Mouse (Mus musculus) lung, embryonic 16.5 days (tissue): ENCODE data around the gene Apba2. TPM values are rescaled to one million over a fixed set of nuclear protein-coding genes. Genes with fewer than 3 reads are reported as not detected.

Experiments used
- ATAC-seq: fragments of 200-750 bp; cut with Nextera tagmentation; 2 replicates; pipeline ENCODE4 v1.8.0; 2017; ENCODE audit warnings: low read depth, mild to moderate bottlenecking, moderate library complexity
- H3K27ac ChIP-seq: fragments of 300-500 bp; sonication (generic); 2 replicates; pipeline ENCODE4 v1.5.1; 2014; ENCODE audit warnings: mild to moderate bottlenecking, control low read depth, low read length
- H3K27me3 ChIP-seq: fragments of 300-500 bp; sonication (generic); 2 replicates; pipeline ENCODE4 v1.6.1; 2014; ENCODE audit warnings: low read depth, low read length, mixed read lengths; ENCODE audit not compliant: control insufficient read depth, insufficient read depth
- H3K36me3 ChIP-seq: fragments of 300-500 bp; sonication (generic); 2 replicates; pipeline ENCODE4 v1.6.1; 2014; ENCODE audit warnings: low read length; ENCODE audit not compliant: control insufficient read depth, insufficient read depth
- H3K4me1 ChIP-seq: fragments of 300-500 bp; sonication (generic); replicated peaks from 2 replicates; pipeline ENCODE4 v1.6.1; 2014; ENCODE audit warnings: low read length, mixed read lengths; ENCODE audit not compliant: control insufficient read depth, insufficient read depth
- H3K4me2 ChIP-seq: fragments of 300-500 bp; sonication (generic); 2 replicates; pipeline ENCODE4 v1.6.1; 2014; ENCODE audit warnings: low read depth, low read length, control low read depth
- H3K4me3 ChIP-seq: fragments of 300-500 bp; sonication (generic); 2 replicates; pipeline ENCODE4 v1.5.1; 2014; ENCODE audit warnings: mild to moderate bottlenecking, low read length, control low read depth
- H3K9ac ChIP-seq: fragments of 300-500 bp; sonication (generic); 2 replicates; pipeline ENCODE4 v1.6.1; 2014; ENCODE audit warnings: low read length, control low read depth
- H3K9me3 ChIP-seq: fragments of 300-500 bp; sonication (generic); 2 replicates; pipeline ENCODE4 v1.6.1; 2016; ENCODE audit warnings: low read length; ENCODE audit not compliant: control insufficient read depth
- WGBS: fragments of 180-500 bp; shearing (Covaris S2); extraction: QIAGEN DNeasy Blood & Tissue Kit; methylation state at CpG from one replicate; pipeline ENCODE4 v1.1.7; 2014; 5-methylcytosine and 5-hydroxymethylcytosine counted together
- polyA plus RNA-seq: library from polyadenylated mRNA; unstranded; fragments of >200 nt; fragmentation: Nextera tagmentation; extraction: Ambion mirVana; gene quantifications from 2 replicates; pipeline ENCODE4 v1.2.1, GENCODE M21; 2015

Apba2 gene
- polyA plus RNA-seq, 1 experiment from 2014 or later = 1.5 TPM

DNA sequence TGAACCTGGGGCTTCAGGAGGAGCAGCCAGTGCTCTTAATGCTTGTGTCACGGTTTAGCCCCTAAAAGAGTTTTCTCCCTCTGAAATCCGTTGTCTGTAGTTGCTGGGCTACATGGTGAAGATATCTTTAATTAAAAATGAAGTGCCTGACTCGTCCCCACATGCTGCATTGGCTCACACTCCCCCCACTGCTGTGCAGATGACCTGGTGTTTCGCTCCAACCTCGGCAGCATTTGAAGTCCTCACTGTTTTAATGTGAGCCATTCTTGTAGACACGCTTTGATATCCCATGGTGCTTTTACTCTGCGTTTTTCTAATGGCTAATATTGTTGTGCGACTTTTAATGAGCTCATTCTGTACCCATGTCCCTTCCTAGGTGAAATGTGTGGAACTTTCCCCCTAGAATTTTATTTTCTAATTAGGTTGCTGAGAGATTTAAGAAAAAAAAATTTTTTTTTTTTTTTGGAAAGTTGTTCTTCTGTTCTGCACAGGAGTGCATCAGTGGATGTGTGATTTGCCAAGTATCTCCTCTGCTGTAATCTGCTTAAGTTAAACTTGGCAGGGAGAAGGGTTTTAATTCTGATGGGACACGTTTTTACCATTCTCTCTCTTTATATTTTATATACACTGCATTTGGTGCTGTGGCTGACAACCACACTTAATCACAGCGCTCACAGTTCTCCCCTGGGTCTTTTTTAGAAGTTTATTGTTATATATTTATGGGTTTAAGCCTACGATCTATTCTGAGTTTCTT lies 87.3 kb downstream of the Apba2 start:
- no peaks in the 10 kb centered on the region for H3K27me3 ChIP-seq
- WGBS = 62% methylated on average over 11 of the region's 11 CpGs
- no peak overlapping the region for H3K4me3 ChIP-seq
- no peak overlapping the region for H3K9ac ChIP-seq
- H3K36me3 ChIP-seq = no peaks in the 10 kb centered on the region
- no peaks in the 10 kb centered on the region for H3K4me1 ChIP-seq
- ATAC-seq = no peak
- H3K9me3 ChIP-seq = no peaks in the 10 kb centered on the region; the same call in 1 of the 2 replicates
- no peak overlapping the region for H3K27ac ChIP-seq
- no peak overlapping the region for H3K4me2 ChIP-seq

DNA sequence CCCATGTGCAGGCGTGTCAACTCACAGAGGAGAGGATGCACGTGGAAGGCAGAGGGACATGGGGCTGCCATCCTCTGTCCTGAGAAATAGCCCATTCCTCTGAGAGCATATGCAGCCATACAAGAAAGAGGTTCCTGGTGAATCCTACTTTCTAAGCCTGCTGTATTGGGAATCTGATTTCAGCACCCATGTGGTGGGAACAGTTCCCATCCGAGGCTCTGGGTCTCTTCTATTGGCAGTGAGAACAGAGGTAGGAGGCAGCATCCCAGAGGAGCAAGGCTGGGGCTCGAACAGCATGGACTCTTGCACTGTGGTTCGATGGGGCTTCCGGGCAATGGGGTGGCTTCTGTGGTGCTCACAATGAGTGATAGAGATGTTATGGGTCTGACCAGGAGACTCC lies 93.8 kb downstream of the Apba2 start:
- Histone ChIP-seq H3K27ac (no peak overlapping the region), H3K4me1 (no peaks in the 10 kb centered on the region), H3K4me2 (no peak overlapping the region), H3K4me3 (no peak overlapping the region), H3K36me3 (no peaks in the 10 kb centered on the region), H3K27me3 (no peaks in the 10 kb centered on the region), H3K9me3 (no peaks in the 10 kb centered on the region; the same call in 1 of the 2 replicates), H3K9ac (no peak overlapping the region)
- ATAC-seq = no peak
- 64% methylated on average over 6 of the region's 6 CpGs for WGBS

DNA sequence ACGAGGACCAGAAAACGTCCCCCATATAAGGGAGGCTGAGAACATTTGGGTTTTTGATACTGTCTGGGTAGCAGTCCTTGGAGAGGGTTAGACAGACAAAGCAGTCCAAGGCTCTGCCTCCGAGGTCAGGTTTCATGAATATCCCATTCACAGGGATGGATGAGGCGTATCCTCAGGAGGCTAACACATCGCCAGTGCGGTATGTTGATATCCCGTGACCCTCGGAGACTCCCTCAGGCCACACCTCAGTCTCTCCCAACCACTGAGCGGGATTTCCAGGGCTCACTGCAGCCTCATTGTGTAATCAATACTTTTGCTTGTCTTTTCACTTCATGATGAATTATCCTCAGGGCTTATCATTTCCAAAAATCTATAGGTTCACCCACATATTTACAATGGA lies 95.1 kb downstream of the Apba2 start:
- H3K27me3 ChIP-seq = no peaks in the 10 kb centered on the region
- no peak overlapping the region for H3K4me2 ChIP-seq
- H3K4me3 ChIP-seq = no peak overlapping the region
- no peaks in the 10 kb centered on the region for H3K9me3 ChIP-seq
- WGBS = 72% methylated on average over 9 of the region's 9 CpGs
- no peak overlapping the region for H3K27ac ChIP-seq
- no peak overlapping the region for H3K9ac ChIP-seq
- H3K36me3 ChIP-seq = no peaks in the 10 kb centered on the region
- no peaks in the 10 kb centered on the region for H3K4me1 ChIP-seq
- no peak for ATAC-seq

DNA sequence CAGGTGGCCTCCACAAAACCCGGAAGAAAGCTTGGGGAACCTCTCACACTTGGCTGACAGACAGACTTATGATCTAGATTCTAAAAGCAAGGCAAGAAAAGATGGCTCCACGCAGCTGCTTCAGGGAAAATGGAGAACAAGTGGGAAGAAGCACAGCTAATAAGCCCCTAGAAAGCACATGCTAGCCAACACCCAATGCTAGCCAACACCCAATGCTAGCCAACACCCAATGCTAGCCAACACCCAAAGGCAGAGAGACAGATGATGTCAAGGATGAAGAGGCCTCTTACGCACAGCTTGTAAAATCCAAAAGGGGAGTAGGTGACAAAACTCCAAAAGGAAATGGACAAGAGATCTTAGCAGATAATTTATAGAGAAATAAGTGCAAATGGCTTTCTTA lies 108.4 kb downstream of the Apba2 start:
- Histone ChIP-seq H3K4me3 (no peak overlapping the region), H3K9me3 (no peaks in the 10 kb centered on the region), H3K4me1 (no peaks in the 10 kb centered on the region), H3K9ac (no peak overlapping the region), H3K27me3 (no peaks in the 10 kb centered on the region), H3K4me2 (no peak overlapping the region), H3K27ac (no peak overlapping the region), H3K36me3 (no peaks in the 10 kb centered on the region)
- ATAC-seq = no peak
- WGBS = 83% methylated on average over 3 of the region's 3 CpGs

DNA sequence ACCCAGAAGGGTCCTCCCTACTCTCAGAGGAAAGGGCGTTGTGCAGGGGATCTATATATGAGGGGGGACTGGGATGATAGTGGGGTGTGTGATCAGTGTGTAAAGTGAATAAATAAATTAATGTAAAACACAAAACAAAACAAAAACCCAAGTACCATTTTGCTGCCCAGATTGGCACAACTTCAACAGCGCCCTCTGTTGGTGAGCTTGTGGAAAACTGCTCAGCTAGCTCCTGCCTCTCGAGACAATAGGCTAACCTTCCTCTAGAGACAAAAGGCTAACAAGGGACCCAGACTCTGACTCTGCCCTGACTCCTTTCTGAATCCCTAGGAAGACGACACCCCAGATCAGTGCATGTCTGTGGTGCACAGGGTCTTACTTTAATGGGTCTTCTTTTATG lies 109.4 kb downstream of the Apba2 start:
- no peak for ATAC-seq

DNA sequence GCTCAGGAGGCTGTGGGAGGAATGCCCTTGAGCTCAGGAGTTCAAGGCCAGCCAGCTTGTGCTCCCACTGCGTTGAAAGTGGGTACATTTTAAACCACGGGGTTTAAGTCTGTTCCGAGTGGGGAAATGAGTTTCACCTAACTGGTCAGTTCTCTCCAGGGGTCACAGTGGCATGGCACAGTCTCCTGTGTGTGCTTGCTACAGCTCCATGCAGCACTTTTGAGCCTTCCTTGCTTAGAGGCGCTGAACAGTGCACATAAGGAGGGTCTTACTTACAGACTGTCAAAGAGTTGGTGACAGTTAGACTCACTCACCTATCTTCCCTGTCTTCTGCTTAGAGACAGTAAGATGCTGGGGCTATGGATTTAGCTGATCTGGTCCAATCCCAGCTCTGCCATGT lies 117.8 kb downstream of the Apba2 start:
- H3K9ac ChIP-seq = no peak overlapping the region
- H3K4me1 ChIP-seq = no peaks in the 10 kb centered on the region
- no peaks in the 10 kb centered on the region for H3K36me3 ChIP-seq
- H3K4me2 ChIP-seq = no peak overlapping the region
- no peak for ATAC-seq
- no peak overlapping the region for H3K4me3 ChIP-seq
- H3K27ac ChIP-seq = no peak overlapping the region
- 91% methylated on average over 4 of the region's 4 CpGs for WGBS
- H3K9me3 ChIP-seq = no peaks in the 10 kb centered on the region
- no peaks in the 10 kb centered on the region for H3K27me3 ChIP-seq

More for the DNA sequence above, 109.4 kb downstream of the Apba2 start:
- Histone ChIP-seq H3K4me2 (no peak overlapping the region), H3K9ac (no peak overlapping the region), H3K9me3 (no peaks in the 10 kb centered on the region), H3K36me3 (no peaks in the 10 kb centered on the region), H3K27ac (no peak overlapping the region), H3K27me3 (no peaks in the 10 kb centered on the region), H3K4me1 (no peaks in the 10 kb centered on the region), H3K4me3 (no peak overlapping the region)
- WGBS = 54% methylated on average over 4 of the region's 4 CpGs

DNA sequence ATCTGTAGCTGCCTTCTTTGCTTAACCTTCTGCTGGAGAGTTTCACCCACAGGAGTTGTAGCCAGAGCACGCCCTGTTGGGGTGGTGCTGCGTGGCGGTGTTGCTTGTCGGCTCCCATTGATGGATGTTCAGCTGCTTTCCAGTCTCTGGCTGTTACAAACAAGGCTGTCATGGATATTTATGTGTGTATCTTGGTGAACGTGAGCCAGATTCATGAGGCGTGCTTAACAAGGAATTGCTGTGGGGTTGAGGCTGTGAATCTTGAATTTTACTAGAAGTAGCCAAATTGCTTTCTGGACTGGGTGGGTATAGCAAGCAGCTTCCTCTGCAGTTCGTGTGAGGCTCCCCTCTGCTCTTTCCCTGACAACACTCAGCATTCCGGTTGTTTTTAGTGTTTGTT lies 125.0 kb downstream of the Apba2 start:
- ATAC-seq = peak; percentile 93
- Histone ChIP-seq H3K27ac (peak overlapping the region; percentile 13; the same call in 1 of the 2 replicates), H3K4me3 (no peak overlapping the region), H3K36me3 (no peaks in the 10 kb centered on the region), H3K4me1 (no peaks in the 10 kb centered on the region), H3K9me3 (no peaks in the 10 kb centered on the region), H3K9ac (no peak overlapping the region), H3K27me3 (no peaks in the 10 kb centered on the region), H3K4me2 (no peak overlapping the region)
- WGBS = 43% methylated on average over 8 of the region's 8 CpGs

DNA sequence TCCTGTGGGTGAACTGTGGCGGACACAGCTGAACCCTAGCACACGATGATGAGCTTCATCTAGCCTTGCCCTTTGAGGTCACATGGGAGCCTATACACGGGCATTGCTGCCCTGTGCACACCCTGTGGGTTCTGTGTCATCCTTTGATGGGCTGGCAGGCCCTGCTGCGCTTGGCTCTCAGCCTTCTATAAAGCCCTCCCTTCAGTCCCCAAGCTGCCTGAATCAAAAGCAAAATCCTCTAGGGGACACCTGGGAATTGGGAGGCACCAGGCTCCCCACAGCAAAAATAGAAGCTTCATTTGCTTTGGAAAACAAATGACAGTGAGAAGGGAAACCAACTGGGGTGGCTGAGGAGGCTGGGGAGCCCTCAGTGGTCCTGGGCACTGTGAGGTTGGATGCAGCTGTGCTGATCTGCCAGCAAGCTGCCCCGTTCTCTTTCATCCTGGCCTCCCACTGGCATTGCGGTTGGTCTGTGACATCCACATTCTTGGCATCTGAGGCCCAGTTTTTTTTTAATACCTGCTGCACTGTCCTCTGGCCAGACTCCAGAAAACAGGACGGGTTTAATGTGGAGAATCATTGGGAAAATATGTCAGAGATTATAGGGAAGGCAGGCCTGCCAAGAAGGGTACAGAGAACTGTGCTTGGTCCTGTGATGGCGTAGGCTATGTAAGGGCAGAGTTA lies 126.6 kb downstream of the Apba2 start:
- Histone ChIP-seq H3K4me3 (no peak overlapping the region), H3K27ac (no peak overlapping the region), H3K9me3 (no peaks in the 10 kb centered on the region), H3K4me2 (no peak overlapping the region), H3K4me1 (no peaks in the 10 kb centered on the region), H3K9ac (no peak overlapping the region), H3K27me3 (no peaks in the 10 kb centered on the region), H3K36me3 (no peaks in the 10 kb centered on the region)
- WGBS = 68% methylated on average over 8 of the region's 8 CpGs
- ATAC-seq = no peak

DNA sequence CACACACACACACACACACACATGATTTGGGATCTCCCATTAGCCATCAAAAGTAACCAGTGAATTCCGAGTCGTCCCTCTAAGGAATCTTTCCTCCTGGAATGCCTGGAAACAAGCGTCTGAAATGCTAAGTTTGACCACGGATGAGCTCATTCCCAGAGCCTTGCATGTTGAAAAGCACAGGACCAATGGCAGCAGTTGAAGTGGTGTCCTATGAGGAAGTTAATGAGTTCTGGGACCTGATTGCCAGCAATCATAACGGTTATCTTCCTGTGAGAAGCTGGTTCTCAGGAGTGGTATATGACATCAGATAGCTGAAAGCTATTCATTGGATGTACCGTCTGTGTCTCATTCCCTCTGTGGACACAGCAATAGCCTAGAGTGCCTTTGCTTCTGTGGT lies 129.2 kb downstream of the Apba2 start:
- Histone ChIP-seq H3K27me3 (no peaks in the 10 kb centered on the region), H3K9ac (no peak overlapping the region), H3K4me1 (no peaks in the 10 kb centered on the region), H3K9me3 (no peaks in the 10 kb centered on the region), H3K27ac (no peak overlapping the region), H3K4me2 (no peak overlapping the region), H3K4me3 (no peak overlapping the region), H3K36me3 (no peaks in the 10 kb centered on the region)
- 70% methylated on average over 6 of the region's 6 CpGs for WGBS
- no peak for ATAC-seq
